Mouse (Mus musculus) heart, postnatal 0 days (tissue): ENCODE results near the gene Ece1.

Experiments used
- CTCF ChIP-seq: IDR thresholded peaks from 2 replicates; pipeline ENCODE4 v1.5.1; 2016; ENCODE audit warnings: antibody characterized with exemption, control low read depth, low read depth
- EP300 ChIP-seq: IDR thresholded peaks from 2 replicates; pipeline ENCODE4 v1.6.1; 2016; ENCODE audit warnings: antibody characterized with exemption, low read depth

- no peak for TF ChIP-seq EP300
- no peak for TF ChIP-seq CTCF
Observed at GRCm38 (mm10) chr4:137864031-137864430, 2.0 kb downstream of the Ece1 start.
